Mouse (Mus musculus): ENCODE measurements around the gene Tmem222.

GRCm38 (mm10) chr4:133298516-133299365 lies 21.1 kb upstream of the Tmem222 start:
- no peak for TF ChIP-seq CTCF (IDR thresholded peaks at IDR 0.05; ENCODE audit: insufficient read depth, low read depth, low read length)
- TF ChIP-seq POLR2A (IDR thresholded peaks at IDR 0.05; ENCODE audit: insufficient read depth, low read depth, low read length), result no peak

All from olfactory bulb, adult 2 months (tissue).